10 mouse cellular contexts compared by ENCODE assay signal in genomic region chr17:29873580-29874015, GRCm38 (mm10).
DNase-seq lines count a peak whose midpoint lies in the region; ATAC-seq lines count a peak whose summit lies in the region.
"Had no signal": no experiment of that assay in that cellular context is flagged by ENCODE, and none has a peak within 500 bp of the region (broad histone marks: within the 10 kb centered on the region; RNA-seq: fewer than 3 reads in every experiment).

No protein-coding gene starts in this region.

- WGBS in kidney, embryonic 15.5 days: 66% methylated on average over 7 of the region's 7 CpGs
- WGBS in neural tube, embryonic 12.5 days: 53% methylated on average over 7 of the region's 7 CpGs

- peaks cover 4% of the 10 kb centered on the region; the same call in 1 of the 2 replicates for H3K27me3 ChIP-seq in kidney, embryonic 15.5 days
- no peaks in the 10 kb centered on the region; the same call in 1 of the 2 replicates for H3K27me3 ChIP-seq in neural tube, embryonic 12.5 days (replicated peaks)
- H3K27me3 ChIP-seq: embryonic facial prominence, embryonic 13.5 days; lung, embryonic 15.5 days had no signal

- H3K27ac ChIP-seq in kidney, embryonic 15.5 days: no peak overlapping the region
- peak overlapping the region; percentile 26; the same call in 1 of the 2 replicates for H3K27ac ChIP-seq in neural tube, embryonic 12.5 days
- H3K27ac ChIP-seq: embryonic facial prominence, embryonic 13.5 days; lung, embryonic 15.5 days had no signal

- intact Hi-C loops in gastrocnemius, postnatal 36 days (cut with DNase I): no loop called here

- no peaks in the 10 kb centered on the region; the same call in 1 of the 2 replicates for H3K9me3 ChIP-seq in kidney, embryonic 15.5 days (replicated peaks)
- no peaks in the 10 kb centered on the region for H3K9me3 ChIP-seq in neural tube, embryonic 12.5 days
- H3K9me3 ChIP-seq: embryonic facial prominence, embryonic 13.5 days; lung, embryonic 15.5 days had no signal

- no peak overlapping the region for H3K4me3 ChIP-seq in kidney, embryonic 15.5 days (replicated peaks)
- H3K4me3 ChIP-seq in neural tube, embryonic 12.5 days: no peak overlapping the region
- H3K4me3 ChIP-seq: embryonic facial prominence, embryonic 13.5 days; lung, embryonic 15.5 days had no signal

- no peak overlapping the region for H3K4me2 ChIP-seq in kidney, embryonic 15.5 days
- no peak overlapping the region for H3K4me2 ChIP-seq in neural tube, embryonic 12.5 days (replicated peaks)
- H3K4me2 ChIP-seq: lung, embryonic 15.5 days had no signal

- no peaks in the 10 kb centered on the region for H3K36me3 ChIP-seq in kidney, embryonic 15.5 days
- no peaks in the 10 kb centered on the region for H3K36me3 ChIP-seq in neural tube, embryonic 12.5 days
- H3K36me3 ChIP-seq: embryonic facial prominence, embryonic 13.5 days; lung, embryonic 15.5 days had no signal

- no peak overlapping the region for H3K9ac ChIP-seq in kidney, embryonic 15.5 days
- H3K9ac ChIP-seq in neural tube, embryonic 12.5 days: no peak overlapping the region
- H3K9ac ChIP-seq: lung, embryonic 15.5 days had no signal

- ATAC-seq in kidney, embryonic 15.5 days (replicated peaks; ENCODE audit: low FRiP score): 0 out of 2 replicates have a peak, but pooled peaks have one; percentile 33
- peak; percentile 70; the same call in 1 of the 2 replicates for ATAC-seq in neural tube, embryonic 12.5 days (ENCODE audit: low FRiP score, low read depth)
- no peak for ATAC-seq in megakaryocyte-erythroid progenitor cell, adult 5-6 weeks (replicated peaks; ENCODE audit: low FRiP score, low TSS enrichment, poor library complexity, severe bottlenecking)

- peaks cover 13% of the 10 kb centered on the region for H3K4me1 ChIP-seq in kidney, embryonic 15.5 days
- peaks cover 21% of the 10 kb centered on the region for H3K4me1 ChIP-seq in neural tube, embryonic 12.5 days

- DNase-seq in kidney, adult 18-20 months: no peak
- DNase-seq in cerebellum, postnatal 14 days: peak; percentile 90 to 92
- peak; percentile 52 to 56 for DNase-seq in gastrocnemius, postnatal 36 days
- DNase-seq in layer of hippocampus, postnatal 10 days (ENCODE audit: low spot score in 2 of 2): peak; percentile 92
- DNase-seq in embryo, embryonic 9.5 days (ENCODE audit: extremely low spot score): no peak

Comparison
In these comparisons a context has a peak if more than half of its experiments do, and no peak if none do; other contexts are left out.
1. DNase-seq: peak in cerebellum, postnatal 14 days (2 of 2), gastrocnemius, postnatal 36 days (2 of 2) and layer of hippocampus, postnatal 10 days (2 of 2); none in kidney, adult 18-20 months (single experiment) and embryo, embryonic 9.5 days (single experiment).